Mouse (Mus musculus): ENCODE results near the gene Npr1. TPM values are rescaled to one million over a fixed set of nuclear protein-coding genes. Genes with fewer than 3 reads are reported as not detected.
A peak's percentile ranks its signal among the peaks of the same experiment; 100 is the strongest.

The Npr1 gene
- polyA plus RNA-seq, 1 experiment from 2014 or later: 4.0 TPM

DNA sequence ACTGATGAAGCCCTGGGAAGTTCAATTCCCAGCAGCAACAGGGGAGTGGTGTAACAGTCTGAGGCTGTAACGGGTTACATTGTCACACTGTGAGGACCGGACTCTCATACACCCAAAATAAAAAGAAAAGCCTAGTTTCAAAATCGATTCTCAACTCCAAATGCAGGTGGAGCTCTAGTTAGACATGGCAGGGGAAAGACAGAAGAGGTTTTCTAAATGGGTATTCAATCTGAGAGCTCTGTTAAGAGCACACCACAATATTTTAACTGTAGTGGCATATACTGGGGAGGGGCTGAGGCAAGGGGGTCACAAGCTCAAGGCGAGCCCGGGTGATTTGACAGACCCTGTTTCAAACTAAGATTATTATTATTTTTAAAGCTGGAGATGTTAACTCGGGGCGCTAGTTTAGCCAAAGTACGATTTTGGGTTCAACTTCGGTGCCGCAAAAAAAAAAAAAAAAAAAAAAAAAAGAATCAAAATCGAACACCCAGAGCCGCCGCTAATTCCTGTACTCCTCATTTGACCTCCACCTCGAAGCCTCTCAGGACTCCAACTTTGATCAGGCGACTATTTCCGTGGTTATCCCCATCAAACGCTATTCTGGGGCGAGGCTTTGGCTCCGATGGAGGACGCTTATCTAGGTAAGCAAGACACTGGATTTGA lies 42.8 kb upstream of the Npr1 start:
- H3K27ac ChIP-seq: peak overlapping the region; percentile 93
- H3K4me3 ChIP-seq (replicated peaks; ENCODE audit: low read length): peak overlapping the region; percentile 90
- peak overlapping the region; percentile 91 for H3K9ac ChIP-seq
- peaks cover 43% of the 10 kb centered on the region for H3K36me3 ChIP-seq (replicated peaks; ENCODE audit: control insufficient read depth, insufficient read depth)
- WGBS: 3% methylated on average over 20 of the region's 20 CpGs
- ATAC-seq (ENCODE audit: low FRiP score): no peak; the same call in 1 of the 2 replicates
- no peaks in the 10 kb centered on the region for H3K9me3 ChIP-seq (ENCODE audit: control insufficient read depth, low read length)
- peak overlapping the region; percentile 88 for H3K4me2 ChIP-seq (replicated peaks)
- DNase-seq (ENCODE audit: low spot score): no peak
- H3K27me3 ChIP-seq (ENCODE audit: control insufficient read depth, insufficient read depth, low read length): peaks cover 9% of the 10 kb centered on the region; the same call in 1 of the 2 replicates
- peaks cover 21% of the 10 kb centered on the region for H3K4me1 ChIP-seq (replicated peaks; ENCODE audit: control insufficient read depth, insufficient read depth, low read length)

DNA sequence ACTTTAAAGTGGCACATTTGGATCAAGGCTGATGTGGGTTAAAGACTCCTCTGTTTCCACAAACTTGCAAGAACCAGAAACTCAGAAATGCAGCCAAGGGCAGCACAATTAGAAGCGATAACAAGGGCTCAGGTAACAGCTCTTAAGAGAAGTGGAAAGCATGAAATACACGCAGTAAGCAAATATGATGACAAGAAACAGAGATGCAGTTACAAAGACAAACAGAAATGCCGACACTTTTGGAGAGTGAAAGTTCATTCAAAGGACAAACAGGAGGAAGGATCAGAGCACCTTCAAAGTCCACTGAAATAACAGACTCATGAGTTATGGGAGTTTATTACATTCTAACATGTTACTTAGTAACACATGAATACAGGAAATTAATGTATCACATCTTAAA lies 40.7 kb upstream of the Npr1 start:
- H3K27me3 ChIP-seq (ENCODE audit: control insufficient read depth, insufficient read depth, low read length): no peaks in the 10 kb centered on the region
- ATAC-seq (ENCODE audit: low FRiP score): no peak
- 93% methylated on average over 3 of the region's 3 CpGs for WGBS
- H3K36me3 ChIP-seq (replicated peaks; ENCODE audit: control insufficient read depth, insufficient read depth): peaks cover 64% of the 10 kb centered on the region
- H3K4me1 ChIP-seq (replicated peaks; ENCODE audit: control insufficient read depth, insufficient read depth, low read length): peaks cover 21% of the 10 kb centered on the region
- no peak overlapping the region for H3K27ac ChIP-seq
- no peak overlapping the region for H3K4me2 ChIP-seq (replicated peaks)
- H3K9me3 ChIP-seq (ENCODE audit: control insufficient read depth, low read length): no peaks in the 10 kb centered on the region
- H3K4me3 ChIP-seq (replicated peaks; ENCODE audit: low read length): no peak overlapping the region
- no peak overlapping the region for H3K9ac ChIP-seq
- no peak for DNase-seq (ENCODE audit: low spot score)

DNA sequence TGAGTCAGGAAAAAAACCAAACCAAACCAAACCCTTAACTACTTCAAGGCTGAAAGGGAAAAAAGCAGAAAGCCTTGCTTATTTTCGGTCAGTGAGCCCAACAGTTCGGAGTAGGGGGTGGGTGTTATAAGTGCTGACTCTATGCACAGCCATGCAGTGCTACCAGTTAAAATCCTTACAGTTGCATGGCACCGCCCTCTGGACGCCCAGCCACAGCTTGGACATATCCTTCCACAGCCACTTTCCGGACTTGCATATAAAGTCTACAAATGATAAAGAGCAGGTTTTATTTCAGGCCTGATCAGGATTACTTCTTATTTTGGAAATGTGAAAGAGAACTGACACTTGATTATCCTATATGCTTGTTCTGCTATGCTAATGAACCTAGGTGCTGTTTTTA lies 39.5 kb upstream of the Npr1 start:
- 97% methylated on average over 5 of the region's 5 CpGs for WGBS
- no peak for ATAC-seq (ENCODE audit: low FRiP score)
- peaks cover 73% of the 10 kb centered on the region for H3K36me3 ChIP-seq (replicated peaks; ENCODE audit: control insufficient read depth, insufficient read depth)
- DNase-seq (ENCODE audit: low spot score): no peak
- H3K4me1 ChIP-seq (replicated peaks; ENCODE audit: control insufficient read depth, insufficient read depth, low read length): peaks cover 21% of the 10 kb centered on the region
- H3K9ac ChIP-seq: no peak overlapping the region
- H3K4me2 ChIP-seq (replicated peaks): no peak overlapping the region
- H3K4me3 ChIP-seq (replicated peaks; ENCODE audit: low read length): no peak overlapping the region
- no peak overlapping the region for H3K27ac ChIP-seq
- H3K27me3 ChIP-seq (ENCODE audit: control insufficient read depth, insufficient read depth, low read length): no peaks in the 10 kb centered on the region
- H3K9me3 ChIP-seq (ENCODE audit: control insufficient read depth, low read length): no peaks in the 10 kb centered on the region

DNA sequence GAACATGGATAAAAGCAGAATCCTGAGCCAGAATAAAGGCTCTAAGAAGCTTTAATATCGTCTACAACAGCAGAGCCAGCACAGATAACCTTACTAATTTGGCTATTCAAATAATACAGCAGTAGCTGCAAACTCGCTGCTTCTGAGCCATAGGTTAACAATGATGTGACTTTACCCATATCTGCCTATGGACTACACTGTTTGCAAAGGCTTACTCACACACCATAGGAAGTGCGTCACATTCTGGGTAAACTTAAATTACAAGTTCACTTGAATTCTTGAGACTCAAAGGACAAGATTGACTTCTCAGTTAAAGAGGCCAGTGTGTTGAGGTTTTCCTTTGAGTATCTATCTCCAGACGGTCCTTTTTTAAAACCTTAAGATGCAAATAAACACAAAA lies 37.8 kb upstream of the Npr1 start:
- no peak overlapping the region for H3K4me2 ChIP-seq (replicated peaks)
- H3K27me3 ChIP-seq (ENCODE audit: control insufficient read depth, insufficient read depth, low read length): no peaks in the 10 kb centered on the region
- ATAC-seq (ENCODE audit: low FRiP score): no peak
- peaks cover 21% of the 10 kb centered on the region for H3K4me1 ChIP-seq (replicated peaks; ENCODE audit: control insufficient read depth, insufficient read depth, low read length)
- no peak overlapping the region for H3K4me3 ChIP-seq (replicated peaks; ENCODE audit: low read length)
- DNase-seq (ENCODE audit: low spot score): no peak
- WGBS: 86% methylated on average over 4 of the region's 4 CpGs
- H3K27ac ChIP-seq: no peak overlapping the region
- H3K9me3 ChIP-seq (ENCODE audit: control insufficient read depth, low read length): no peaks in the 10 kb centered on the region
- H3K36me3 ChIP-seq (replicated peaks; ENCODE audit: control insufficient read depth, insufficient read depth): peaks cover 91% of the 10 kb centered on the region
- no peak overlapping the region for H3K9ac ChIP-seq

DNA sequence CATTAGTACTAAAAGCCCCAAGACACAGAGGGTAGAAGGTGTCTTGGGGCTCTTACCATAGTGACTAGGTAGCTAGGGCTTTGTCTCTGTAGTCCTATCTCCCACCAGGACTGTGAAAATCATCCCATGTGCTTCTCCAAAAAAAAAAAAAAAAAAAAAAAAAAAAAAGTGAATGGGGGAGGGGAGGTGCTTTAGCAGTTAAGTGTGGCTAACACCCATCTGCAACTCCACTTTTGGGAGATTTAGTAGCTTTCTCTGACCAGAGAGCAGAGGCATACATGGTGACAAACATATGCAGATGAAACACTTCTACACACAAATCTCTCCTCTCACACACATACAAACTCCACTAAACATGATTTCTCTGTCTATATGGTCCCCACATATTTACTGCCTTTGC lies 31.9 kb upstream of the Npr1 start:
- Histone ChIP-seq H3K9me3 (ENCODE audit: control insufficient read depth, low read length) (no peaks in the 10 kb centered on the region), H3K4me3 (replicated peaks; ENCODE audit: low read length) (no peak overlapping the region), H3K4me1 (replicated peaks; ENCODE audit: control insufficient read depth, insufficient read depth, low read length) (no peaks in the 10 kb centered on the region), H3K27me3 (ENCODE audit: control insufficient read depth, insufficient read depth, low read length) (no peaks in the 10 kb centered on the region), H3K27ac (no peak overlapping the region), H3K36me3 (replicated peaks; ENCODE audit: control insufficient read depth, insufficient read depth) (peaks cover 70% of the 10 kb centered on the region), H3K4me2 (replicated peaks) (no peak overlapping the region), H3K9ac (no peak overlapping the region)
- ATAC-seq (ENCODE audit: low FRiP score) (no peak), DNase-seq (ENCODE audit: low spot score) (peak; percentile 21)

DNA sequence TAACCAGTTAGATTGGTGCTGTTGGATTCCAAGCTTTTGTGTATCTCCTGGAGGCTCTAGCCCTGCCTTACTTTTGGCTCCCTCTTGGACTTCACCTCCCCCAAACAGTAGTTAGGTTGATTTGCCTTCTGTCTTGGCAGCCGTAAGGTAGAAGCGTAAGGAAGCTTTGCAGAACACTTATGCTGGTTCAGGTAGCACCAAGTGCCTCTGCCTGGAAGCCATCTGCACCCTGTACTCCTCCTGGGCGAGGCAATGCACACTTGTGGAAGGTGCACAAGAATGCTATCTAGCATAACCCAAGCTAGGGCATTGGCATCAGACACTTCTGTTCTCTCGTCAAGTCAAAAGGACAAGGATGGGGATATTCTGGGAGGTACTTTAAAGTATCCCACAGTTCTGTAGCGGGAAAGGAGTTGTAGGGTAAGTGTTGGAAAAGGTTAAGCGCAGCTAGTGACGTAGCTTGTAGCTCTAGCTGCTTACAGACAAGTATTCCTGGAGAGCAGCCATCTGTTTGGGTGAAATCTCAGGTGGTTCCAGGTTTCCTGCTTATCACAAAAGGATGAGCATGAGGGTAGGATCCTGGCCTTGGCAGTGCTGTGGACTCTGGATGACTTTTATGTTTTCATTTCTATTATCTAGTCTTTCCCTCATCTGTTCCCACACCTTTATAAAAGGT lies 30.3 kb upstream of the Npr1 start:
- H3K9ac ChIP-seq: no peak overlapping the region
- DNase-seq (ENCODE audit: low spot score): no peak
- no peak overlapping the region for H3K4me2 ChIP-seq (replicated peaks)
- H3K4me1 ChIP-seq (replicated peaks; ENCODE audit: control insufficient read depth, insufficient read depth, low read length): no peaks in the 10 kb centered on the region
- no peak overlapping the region for H3K27ac ChIP-seq
- H3K27me3 ChIP-seq (ENCODE audit: control insufficient read depth, insufficient read depth, low read length): no peaks in the 10 kb centered on the region
- peaks cover 54% of the 10 kb centered on the region for H3K36me3 ChIP-seq (replicated peaks; ENCODE audit: control insufficient read depth, insufficient read depth)
- ATAC-seq (ENCODE audit: low FRiP score): no peak
- no peak overlapping the region for H3K4me3 ChIP-seq (replicated peaks; ENCODE audit: low read length)
- 93% methylated on average over 7 of the region's 7 CpGs for WGBS
- H3K9me3 ChIP-seq (ENCODE audit: control insufficient read depth, low read length): no peaks in the 10 kb centered on the region

DNA sequence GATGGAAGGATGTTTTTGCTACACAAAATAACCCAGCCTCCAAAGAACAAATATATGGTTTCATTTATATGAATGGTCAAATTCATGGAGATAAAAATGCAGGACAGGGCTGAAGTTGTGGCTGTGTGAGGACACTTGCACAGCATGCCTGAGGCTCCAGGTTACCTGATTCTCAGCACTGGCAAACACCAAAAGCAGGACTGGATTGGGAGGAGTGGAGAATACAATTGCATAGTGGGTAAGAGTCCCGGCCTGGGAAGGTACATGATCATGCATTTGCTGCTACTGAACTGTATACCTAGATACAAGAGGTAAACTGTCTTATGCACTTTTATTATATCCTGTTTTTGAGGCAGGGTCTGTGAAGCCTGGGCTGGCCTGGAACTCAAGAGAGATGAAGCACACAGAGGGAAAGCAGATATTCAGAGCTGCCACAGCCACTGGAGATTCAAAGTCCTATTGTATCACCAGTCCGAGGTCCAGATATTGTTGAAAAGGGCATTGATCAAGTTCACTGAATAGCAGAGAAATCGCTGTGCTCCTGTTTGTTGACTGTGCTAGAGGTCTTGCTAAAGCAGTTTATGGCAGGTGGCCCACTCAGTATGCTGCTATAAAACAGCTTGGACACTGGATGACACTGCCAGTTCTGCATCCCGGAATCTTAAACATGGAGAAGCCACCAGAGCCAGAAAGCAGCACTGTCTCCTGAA lies 28.3 kb upstream of the Npr1 start:
- no peak overlapping the region for H3K9ac ChIP-seq
- peaks cover 44% of the 10 kb centered on the region for H3K36me3 ChIP-seq (replicated peaks; ENCODE audit: control insufficient read depth, insufficient read depth)
- DNase-seq (ENCODE audit: low spot score) (no peak), ATAC-seq (ENCODE audit: low FRiP score) (no peak)
- 67% methylated on average over 4 of the region's 4 CpGs for WGBS
- no peak overlapping the region for H3K4me3 ChIP-seq (replicated peaks; ENCODE audit: low read length)
- no peaks in the 10 kb centered on the region for H3K9me3 ChIP-seq (ENCODE audit: control insufficient read depth, low read length)
- no peak overlapping the region for H3K27ac ChIP-seq
- no peak overlapping the region for H3K4me2 ChIP-seq (replicated peaks)
- H3K4me1 ChIP-seq (replicated peaks; ENCODE audit: control insufficient read depth, insufficient read depth, low read length): peaks cover 8% of the 10 kb centered on the region
- H3K27me3 ChIP-seq (ENCODE audit: control insufficient read depth, insufficient read depth, low read length): no peaks in the 10 kb centered on the region

DNA sequence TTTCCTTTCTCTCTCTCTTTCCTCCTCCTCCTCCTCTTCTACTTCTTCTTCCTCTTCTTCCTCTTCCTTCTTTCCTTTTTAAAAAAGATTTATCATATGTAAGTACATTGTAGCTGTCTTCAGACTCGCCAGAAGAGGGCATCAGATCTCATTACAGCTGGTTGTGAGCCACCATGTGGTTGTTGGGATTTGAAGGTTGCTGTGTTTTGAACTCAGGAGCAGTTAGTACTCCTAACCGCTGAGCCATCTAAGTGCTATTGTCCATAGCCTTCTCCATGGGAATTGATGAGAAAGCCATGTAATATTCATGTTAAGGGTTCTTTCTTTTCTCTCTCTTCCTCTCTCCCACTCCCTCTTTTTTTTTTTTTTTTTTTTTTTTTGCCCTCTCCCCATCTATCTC lies 25.7 kb upstream of the Npr1 start:
- Histone ChIP-seq H3K36me3 (replicated peaks; ENCODE audit: control insufficient read depth, insufficient read depth) (peaks cover 44% of the 10 kb centered on the region), H3K4me3 (replicated peaks; ENCODE audit: low read length) (no peak overlapping the region), H3K27me3 (ENCODE audit: control insufficient read depth, insufficient read depth, low read length) (no peaks in the 10 kb centered on the region), H3K9me3 (ENCODE audit: control insufficient read depth, low read length) (no peaks in the 10 kb centered on the region), H3K4me2 (replicated peaks) (no peak overlapping the region), H3K4me1 (replicated peaks; ENCODE audit: control insufficient read depth, insufficient read depth, low read length) (peaks cover 8% of the 10 kb centered on the region), H3K9ac (no peak overlapping the region), H3K27ac (no peak overlapping the region)
- WGBS: 33% methylated on average over 2 of the region's 2 CpGs
- DNase-seq (ENCODE audit: low spot score) (no peak), ATAC-seq (ENCODE audit: low FRiP score) (no peak)

DNA sequence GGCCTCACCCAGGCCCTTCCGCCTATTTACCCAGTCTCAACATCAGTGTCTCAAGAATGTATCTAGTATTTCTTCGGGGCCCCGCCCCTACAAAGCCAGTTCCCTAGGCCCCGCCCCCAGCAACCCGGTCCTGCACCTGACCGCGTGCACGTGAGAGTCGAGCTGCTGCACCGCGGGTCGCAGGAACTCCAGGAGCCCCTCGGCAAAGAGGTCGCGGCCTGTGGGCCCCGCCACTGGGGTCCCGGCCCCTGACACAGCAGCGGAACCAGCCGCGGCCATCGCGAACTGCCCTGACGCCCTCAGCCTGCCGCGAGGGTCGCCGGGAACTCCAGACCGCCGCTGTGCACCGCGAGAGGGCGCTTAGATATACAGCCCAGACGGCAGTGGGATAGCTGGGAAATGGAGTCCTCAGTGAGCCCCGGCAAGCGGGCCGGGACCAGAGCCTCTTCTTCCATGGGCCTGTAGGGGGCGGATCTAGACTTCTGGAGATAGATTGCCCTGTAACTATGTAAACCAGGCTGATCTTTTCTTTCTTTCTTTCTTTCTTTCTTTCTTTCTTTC lies 25.1 kb upstream of the Npr1 start, which contains the start of gene Snapin:
Snapin (minus strand) TSS at position 338 of the 561 bp plus-strand sequence.
- peak within 1 kb of the TSS; percentile 72 for H3K9ac ChIP-seq

More for the DNA sequence above, 25.1 kb upstream of the Npr1 start, which contains the start of gene Snapin:
- Histone ChIP-seq H3K36me3 (replicated peaks; ENCODE audit: control insufficient read depth, insufficient read depth) (peaks cover 45% of the 10 kb centered on the region), H3K4me2 (replicated peaks) (peak within 1 kb of the TSS; percentile 80), H3K27me3 (ENCODE audit: control insufficient read depth, insufficient read depth, low read length) (no peaks in the 10 kb centered on the region), H3K4me3 (replicated peaks; ENCODE audit: low read length) (peak within 1 kb of the TSS; percentile 67), H3K27ac (peak within 1 kb of the TSS; percentile 38; the same call in 1 of the 2 replicates), H3K4me1 (replicated peaks; ENCODE audit: control insufficient read depth, insufficient read depth, low read length) (peaks cover 8% of the 10 kb centered on the region), H3K9me3 (ENCODE audit: control insufficient read depth, low read length) (no peaks in the 10 kb centered on the region)
- WGBS: under 1% methylated on average over 37 of the region's 37 CpGs
- DNase-seq (ENCODE audit: low spot score) (peak; percentile 91), ATAC-seq (ENCODE audit: low FRiP score) (peak; percentile 98)

Data from hindbrain, embryonic 14.5 days (tissue).